Mouse (Mus musculus): Measurements from ENCODE around the gene Polr2b. TPM values are rescaled to one million over a fixed set of nuclear protein-coding genes. Genes with fewer than 3 reads are reported as not detected.

Polr2b gene
- total and polyA plus RNA-seq, 3 experiments: 58.3 to 178 (median 91.4) TPM

GRCm38 (mm10) chr5:77363650-77364049 is 53.7 kb downstream of the Polr2b start:
- no peak for TF ChIP-seq POLR2AphosphoS2 (IDR thresholded peaks at IDR 0.05; ENCODE audit: low read length)
- no peak for TF ChIP-seq GATA1 (IDR thresholded peaks at IDR 0.05; ENCODE audit: low read depth, low read length)
- no peak for TF ChIP-seq JUND (IDR thresholded peaks at IDR 0.05; ENCODE audit: low read depth, low read length)
- TF ChIP-seq UBTF (IDR thresholded peaks at IDR 0.05; ENCODE audit: borderline replicate concordance, insufficient read depth, low read depth, low read length): no peak
- TF ChIP-seq KAT2A (conservative IDR thresholded peaks at IDR 0.05; ENCODE audit: low read depth, low read length): no peak
- TF ChIP-seq RAD21 (IDR thresholded peaks at IDR 0.05; ENCODE audit: low read depth, low read length): no peak
- no peak for TF ChIP-seq NELFE (IDR thresholded peaks at IDR 0.05; ENCODE audit: low read depth, low read length)
- no peak for TF ChIP-seq ZKSCAN1 (IDR thresholded peaks at IDR 0.05; ENCODE audit: low read depth, low read length)
- TF ChIP-seq TBP (IDR thresholded peaks at IDR 0.05; ENCODE audit: low read depth, low read length): no peak
- no peak for TF ChIP-seq CHD1 (IDR thresholded peaks at IDR 0.05; ENCODE audit: low read depth, low read length)
- no peak for TF ChIP-seq POLR2A (IDR thresholded peaks at IDR 0.05; ENCODE audit: control insufficient read depth in 1 of 2, insufficient read depth in 1 of 2, low read depth in 1 of 2, low read length in 2 of 2, poor library complexity in 1 of 2)
- no peaks in the 10 kb centered on the region for H3K36me3 ChIP-seq (ENCODE audit: control insufficient read depth in 1 of 2, insufficient read depth in 2 of 2, low read length in 2 of 2)
- no peak for DNase-seq (ENCODE audit: low read depth, low spot score)
- no peak overlapping the region for H3K27ac ChIP-seq (ENCODE audit: control insufficient read depth, low read depth, low read length)
- no peaks in the 10 kb centered on the region for H3K79me2 ChIP-seq (ENCODE audit: control insufficient read depth, insufficient read depth, low read length, poor library complexity)
- no peak overlapping the region for H3K4me3 ChIP-seq (ENCODE audit: control insufficient read depth in 1 of 2, insufficient read depth in 1 of 2, low read depth in 2 of 2, low read length in 2 of 2)
- H3K27me3 ChIP-seq (ENCODE audit: control insufficient read depth in 1 of 2, insufficient read depth in 2 of 2, low read length in 2 of 2): peaks cover 2 to 13% of the 10 kb centered on the region in 2 experiments
- no peaks in the 10 kb centered on the region for H3K4me1 ChIP-seq (ENCODE audit: control insufficient read depth in 1 of 2, insufficient read depth in 2 of 2, low read length in 2 of 2)
- no peaks in the 10 kb centered on the region for H3K9me3 ChIP-seq (replicated peaks; ENCODE audit: insufficient read depth, low read length)
- no peak overlapping the region for H3K9ac ChIP-seq (ENCODE audit: control insufficient read depth, low read depth, low read length, poor library complexity, severe bottlenecking)

- Histone ChIP-seq H3K79me2 (ENCODE audit: control insufficient read depth, insufficient read depth, low read length, poor library complexity) (no peaks in the 10 kb centered on the region), H3K27ac (ENCODE audit: control insufficient read depth, low read depth, low read length) (no peak overlapping the region), H3K4me1 (ENCODE audit: control insufficient read depth in 1 of 2, insufficient read depth in 2 of 2, low read length in 2 of 2) (no peaks in the 10 kb centered on the region), H3K4me3 (ENCODE audit: control insufficient read depth in 1 of 2, insufficient read depth in 1 of 2, low read depth in 2 of 2, low read length in 2 of 2) (no peak overlapping the region), H3K36me3 (ENCODE audit: control insufficient read depth in 1 of 2, insufficient read depth in 2 of 2, low read length in 2 of 2) (no peaks in the 10 kb centered on the region), H3K9me3 (replicated peaks; ENCODE audit: insufficient read depth, low read length) (no peaks in the 10 kb centered on the region), H3K9ac (ENCODE audit: control insufficient read depth, low read depth, low read length, poor library complexity, severe bottlenecking) (no peak overlapping the region), H3K27me3 (ENCODE audit: control insufficient read depth in 1 of 2, insufficient read depth in 2 of 2, low read length in 2 of 2) (peaks cover 2 to 13% of the 10 kb centered on the region in 2 experiments)
- no peak for DNase-seq (ENCODE audit: low read depth, low spot score)
- TF ChIP-seq ELF1 (IDR thresholded peaks at IDR 0.05; ENCODE audit: low read depth, low read length) (no peak), MAZ (IDR thresholded peaks at IDR 0.05; ENCODE audit: low read depth, low read length) (no peak), BHLHE40 (IDR thresholded peaks at IDR 0.05; ENCODE audit: borderline replicate concordance, low read depth, low read length) (no peak), MAX (IDR thresholded peaks at IDR 0.05; ENCODE audit: low read length) (no peak), TAL1 (IDR thresholded peaks at IDR 0.05; ENCODE audit: low read length) (no peak), MYC (IDR thresholded peaks at IDR 0.05; ENCODE audit: low read depth, low read length) (no peak), MYB (IDR thresholded peaks at IDR 0.05; ENCODE audit: low read depth, low read length) (no peak), USF1 (IDR thresholded peaks at IDR 0.05; ENCODE audit: low read depth, low read length) (no peak), CTCF (IDR thresholded peaks at IDR 0.05 in 2 of 3, conservative IDR thresholded peaks at IDR 0.05 in 1 of 3; ENCODE audit: control insufficient read depth in 1 of 3, insufficient read depth in 1 of 3, low read depth in 2 of 3, low read length in 3 of 3, poor library complexity in 1 of 3, severe bottlenecking in 1 of 3) (no peak), ZKSCAN1 (IDR thresholded peaks at IDR 0.05; ENCODE audit: low read depth, low read length) (no peak), MXI1 (IDR thresholded peaks at IDR 0.05; ENCODE audit: low read depth, low read length) (no peak), KAT2A (conservative IDR thresholded peaks at IDR 0.05; ENCODE audit: low read depth, low read length) (no peak), EP300 (IDR thresholded peaks at IDR 0.05; ENCODE audit: low read depth in 1 of 2, low read length in 2 of 2) (no peak), RCOR1 (IDR thresholded peaks at IDR 0.05; ENCODE audit: low read depth, low read length) (no peak)
Observed at GRCm38 (mm10) chr5:77364443-77365038, 54.6 kb downstream of the Polr2b start.
